8 mouse cellular contexts compared by ENCODE assay signal in genomic region chr16:18625791-18626311, GRCm38 (mm10). TPM values are rescaled to one million over a fixed set of nuclear protein-coding genes. Genes with fewer than 3 reads are reported as not detected.
DNase-seq lines count a peak whose midpoint lies in the region; ATAC-seq lines count a peak whose summit lies in the region.

No protein-coding gene starts in this region.

- DNase-seq in kidney, adult 9 months, result no peak
- peak; percentile 84 for DNase-seq in brain, adult 2 months (ENCODE audit: low read depth, low spot score)
- DNase-seq in layer of hippocampus, postnatal 14 days (ENCODE audit: low spot score in 2 of 2), result peak; percentile 64 to 65
- DNase-seq in neural tube, embryonic 10.5 days (ENCODE audit: extremely low spot score, low spot score), result peak; percentile 59
- DNase-seq in ovary, postnatal 10 days (ENCODE audit: low spot score), result no peak
- no peak for DNase-seq in urinary bladder, postnatal 25 days (ENCODE audit: low spot score)

- H3K4me2 ChIP-seq in kidney, embryonic 15.5 days, result peak overlapping the region; percentile 73
- peak overlapping the region; percentile 88 for H3K4me2 ChIP-seq in forebrain, embryonic 13.5 days

- peaks cover 17% of the 10 kb centered on the region; the same call in 1 of the 2 replicates for H3K36me3 ChIP-seq in kidney, embryonic 15.5 days
- H3K36me3 ChIP-seq in forebrain, embryonic 13.5 days (ENCODE audit: poor library complexity, severe bottlenecking), result peaks cover 44% of the 10 kb centered on the region

- no peak overlapping the region for H3K27ac ChIP-seq in kidney, embryonic 15.5 days
- H3K27ac ChIP-seq in forebrain, embryonic 13.5 days, result no peak overlapping the region

- ATAC-seq in kidney, embryonic 15.5 days (replicated peaks; ENCODE audit: low FRiP score), result peak; percentile 5; the same call in 1 of the 2 replicates
- peak; percentile 0; the same call in 1 of the 2 replicates for ATAC-seq in forebrain, embryonic 13.5 days

- peaks cover 90% of the 10 kb centered on the region for H3K27me3 ChIP-seq in kidney, embryonic 15.5 days
- H3K27me3 ChIP-seq in forebrain, embryonic 13.5 days, result peaks cover 72% of the 10 kb centered on the region

- H3K9ac ChIP-seq in kidney, embryonic 15.5 days, result peak overlapping the region; percentile 22; the same call in 1 of the 2 replicates
- peak overlapping the region; percentile 70 for H3K9ac ChIP-seq in forebrain, embryonic 13.5 days

- H3K4me1 ChIP-seq in kidney, embryonic 15.5 days, result peaks cover 66% of the 10 kb centered on the region
- H3K4me1 ChIP-seq in forebrain, embryonic 13.5 days, result peaks cover 56% of the 10 kb centered on the region

- WGBS in kidney, embryonic 15.5 days, result 12% methylated on average over 26 of the region's 26 CpGs
- 14% methylated on average over 26 of the region's 26 CpGs for WGBS in forebrain, embryonic 13.5 days

- no peaks in the 10 kb centered on the region for H3K9me3 ChIP-seq in kidney, embryonic 15.5 days (replicated peaks)
- no peaks in the 10 kb centered on the region for H3K9me3 ChIP-seq in forebrain, embryonic 13.5 days (replicated peaks)

- peak overlapping the region; percentile 45 for H3K4me3 ChIP-seq in kidney, embryonic 15.5 days (replicated peaks)
- peak overlapping the region; percentile 86 for H3K4me3 ChIP-seq in forebrain, embryonic 13.5 days

RNA-seq across cellular contexts. Expression of gene Gm49601, which starts 0.4 kb away (rescaled TPM):
- 1.5 and 4.3 TPM in 2 replicates for polyA plus RNA-seq in kidney, embryonic 15.5 days (2015; fragmentation: Nextera tagmentation; extraction: Ambion mirVana)
- 10.0 and 18.2 TPM in 2 replicates for polyA plus RNA-seq in forebrain, embryonic 13.5 days (2015; fragmentation: Nextera tagmentation; extraction: Ambion mirVana)
- total RNA-seq in layer of hippocampus, postnatal 14 days (2021), result 100 to 1,000 TPM; 138 to 159 TPM

RNA-seq across cellular contexts. Expression of gene Gp1bb, which starts 3.6 kb away (rescaled TPM):
- polyA plus RNA-seq in kidney, embryonic 15.5 days (2015; fragmentation: Nextera tagmentation; extraction: Ambion mirVana), result 0.93 and 1.6 TPM in 2 replicates
- 5.1 and 6.0 TPM in 2 replicates for polyA plus RNA-seq in forebrain, embryonic 13.5 days (2015; fragmentation: Nextera tagmentation; extraction: Ambion mirVana)
- total RNA-seq in layer of hippocampus, postnatal 14 days (2021), result 1 to 10 TPM; 2.1 to 3.0 TPM

RNA-seq across cellular contexts. Expression of gene Sept5, which starts 3.9 kb away (rescaled TPM):
- polyA plus RNA-seq in kidney, embryonic 15.5 days (2015; fragmentation: Nextera tagmentation; extraction: Ambion mirVana), result 16.3 and 17.1 TPM in 2 replicates
- 115 and 120 TPM in 2 replicates for polyA plus RNA-seq in forebrain, embryonic 13.5 days (2015; fragmentation: Nextera tagmentation; extraction: Ambion mirVana)
- 100 to 1,000 TPM; 605 to 622 TPM for total RNA-seq in layer of hippocampus, postnatal 14 days (2021)

RNA-seq across cellular contexts. Expression of gene Tbx1, which starts 35.4 kb away (rescaled TPM):
- polyA plus RNA-seq in kidney, embryonic 15.5 days (2015; fragmentation: Nextera tagmentation; extraction: Ambion mirVana), result 0.28 and 0.40 TPM in 2 replicates
- polyA plus RNA-seq in forebrain, embryonic 13.5 days (2015; fragmentation: Nextera tagmentation; extraction: Ambion mirVana), result 0.39 and 0.56 TPM in 2 replicates
- total RNA-seq in layer of hippocampus, postnatal 14 days (2021), result 1 to 10 TPM; 1.2 to 1.5 TPM

Comparison
In these comparisons a context has a peak if more than half of its experiments do, and no peak if none do; other contexts are left out.
1. DNase-seq: peak in brain, adult 2 months (single experiment), layer of hippocampus, postnatal 14 days (2 of 2) and neural tube, embryonic 10.5 days (single experiment); none in kidney, adult 9 months (single experiment), ovary, postnatal 10 days (single experiment) and urinary bladder, postnatal 25 days (single experiment).